Mouse (Mus musculus) retina, postnatal 7 days (tissue): ENCODE data around the gene Bhlha15.
A peak's percentile ranks its signal among the peaks of the same experiment; 100 is the strongest.

Source experiments
- DNase-seq: peaks from one replicate; pipeline ENCODE4 v3.0.0-alpha.2; 2012; ENCODE audit warnings: low read depth, low spot score

The Bhlha15 gene

GRCm38 (mm10) chr5:144189950-144190583 is at the start of gene Bhlha15:
TSS of gene Bhlha15 (plus strand) at chr5:144190286.
- DNase-seq = no peak

- DNase-seq = no peak
Measured at GRCm38 (mm10) chr5:144143531-144143930, 46.6 kb upstream of the Bhlha15 start.

GRCm38 (mm10) chr5:144146898-144147297 is 43.2 kb upstream of the Bhlha15 start:
- no peak for DNase-seq

DNA sequence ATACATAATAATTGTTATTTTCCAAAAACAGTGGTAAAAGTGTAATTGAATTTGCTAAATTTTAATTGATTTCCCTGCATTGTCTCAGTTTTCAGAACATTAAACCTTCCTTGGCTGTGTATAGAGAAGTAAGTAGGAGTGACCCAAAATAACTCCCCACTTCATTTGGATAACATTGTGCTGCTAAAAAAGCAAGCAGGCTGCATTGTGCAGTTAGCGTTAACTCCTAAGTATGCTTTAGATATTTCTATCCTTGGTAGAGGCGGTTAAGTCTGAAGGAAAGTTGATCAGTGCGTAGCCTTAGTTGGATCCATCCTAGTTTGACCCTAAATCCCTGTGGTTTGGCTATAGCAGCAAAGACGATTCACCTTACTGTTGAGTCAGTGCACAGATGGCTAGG is 40.6 kb upstream of the Bhlha15 start:
- no peak for DNase-seq

DNA sequence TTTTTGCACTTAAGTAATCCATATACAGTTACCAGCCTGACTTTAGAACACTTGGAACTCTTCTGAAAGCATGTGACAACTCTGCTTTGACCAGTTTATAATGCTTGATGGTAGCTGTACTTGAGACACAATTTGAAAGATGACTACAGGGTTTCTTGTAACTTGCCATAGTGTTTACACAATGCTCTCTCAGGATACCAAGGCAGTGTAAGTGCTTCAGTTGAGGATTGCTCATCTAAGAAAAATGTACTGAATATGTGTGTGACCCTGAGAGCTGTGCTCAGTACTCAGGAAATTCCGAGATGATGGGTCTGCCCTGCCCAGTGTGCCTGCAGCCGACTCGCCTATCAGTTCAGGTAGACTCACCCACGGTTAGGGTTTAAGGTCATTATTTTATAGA is 38.8 kb upstream of the Bhlha15 start:
- DNase-seq = no peak

- peak; percentile 68 for DNase-seq
Measured at GRCm38 (mm10) chr5:144154528-144154927, 35.6 kb upstream of the Bhlha15 start.

DNA sequence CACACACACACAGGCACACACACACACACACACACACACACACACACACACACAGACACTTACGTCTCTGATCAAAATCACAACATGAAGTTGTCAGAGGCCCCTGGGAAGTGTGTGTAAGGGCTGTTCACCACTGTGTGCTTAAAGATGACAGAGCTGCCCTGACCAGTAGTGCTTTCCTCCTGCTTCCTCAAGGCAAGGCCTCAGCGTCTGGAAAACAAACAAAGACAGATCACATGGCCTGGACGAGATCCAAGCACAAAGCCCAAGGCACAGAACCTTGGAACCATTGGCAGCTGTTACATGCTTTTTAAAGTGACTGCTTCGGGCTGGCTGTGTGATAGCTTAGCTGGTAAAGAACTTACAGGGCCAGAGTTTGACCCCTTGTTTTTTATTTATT is 31.5 kb upstream of the Bhlha15 start:
- no peak for DNase-seq

GRCm38 (mm10) chr5:144159137-144159536 is 30.9 kb upstream of the Bhlha15 start:
- DNase-seq = no peak

GRCm38 (mm10) chr5:144162080-144162812 is 27.8 kb upstream of the Bhlha15 start:
- peak; percentile 32 for DNase-seq

GRCm38 (mm10) chr5:144162813-144163517 is 27.1 kb upstream of the Bhlha15 start:
- DNase-seq = peak; percentile 8

- DNase-seq = no peak
Measured at GRCm38 (mm10) chr5:144165756-144166155, 24.3 kb upstream of the Bhlha15 start.

- DNase-seq = no peak
Measured at GRCm38 (mm10) chr5:144169275-144169975, 20.7 kb upstream of the Bhlha15 start.

GRCm38 (mm10) chr5:144173648-144174047 is 16.4 kb upstream of the Bhlha15 start:
- no peak for DNase-seq

GRCm38 (mm10) chr5:144178216-144178615 is 11.9 kb upstream of the Bhlha15 start:
- DNase-seq = no peak

DNA sequence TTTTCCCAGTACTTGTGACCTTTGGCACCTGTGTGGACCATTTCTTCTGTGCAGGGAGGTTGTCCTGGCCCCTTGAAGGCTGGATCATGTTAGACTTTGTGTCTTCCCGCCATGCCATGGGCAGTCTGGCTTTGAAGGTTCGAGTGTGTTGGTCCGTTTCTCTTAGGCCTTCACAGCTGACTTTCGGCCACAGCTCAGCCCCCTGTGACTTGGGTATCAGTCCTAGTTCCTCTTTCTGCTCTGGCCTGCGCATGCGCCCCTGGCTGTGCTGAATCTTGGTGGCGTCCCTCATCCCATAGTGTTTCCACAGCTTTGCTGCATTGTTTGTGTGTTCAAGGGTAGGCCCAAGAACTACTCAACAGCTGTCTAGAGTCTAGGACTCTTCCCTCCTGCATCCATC is 8.8 kb upstream of the Bhlha15 start:
- no peak for DNase-seq

GRCm38 (mm10) chr5:144182542-144183247 is 7.4 kb upstream of the Bhlha15 start:
- DNase-seq = no peak

- no peak for DNase-seq
Measured at GRCm38 (mm10) chr5:144183248-144183559, 6.9 kb upstream of the Bhlha15 start.

DNA sequence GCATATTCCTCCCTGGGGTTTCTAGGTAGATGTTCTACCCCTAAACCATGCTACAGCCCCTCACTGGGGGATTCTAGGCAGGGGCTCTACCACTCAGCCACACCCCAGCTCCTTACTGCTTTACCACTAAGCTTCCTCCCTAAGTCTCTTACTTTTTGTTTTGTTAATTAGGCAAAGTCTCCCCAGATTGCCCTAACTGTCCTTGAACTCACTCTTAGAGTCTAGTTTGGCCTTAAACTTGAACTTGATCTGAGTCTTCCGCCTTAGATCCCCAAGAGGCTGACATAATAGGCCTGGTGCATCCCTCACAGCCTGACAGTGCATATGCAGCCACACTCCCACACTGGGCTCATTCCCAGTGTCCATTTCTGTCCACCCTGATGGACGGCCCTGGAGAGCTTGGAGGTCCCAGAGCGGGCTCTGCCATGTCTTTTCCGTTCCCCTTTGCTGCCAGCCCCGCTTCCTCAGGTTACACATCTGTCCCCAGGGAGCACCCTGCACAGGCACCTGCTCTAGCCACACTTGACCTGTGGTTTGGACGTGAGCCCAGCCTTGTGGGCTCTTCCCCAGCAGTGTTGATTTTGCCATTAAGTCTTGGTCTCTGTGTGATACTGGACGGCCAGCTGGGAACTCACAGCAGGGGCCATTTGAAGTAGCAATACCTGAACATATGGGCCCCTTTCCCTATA is 6.3 kb upstream of the Bhlha15 start:
- DNase-seq = no peak

GRCm38 (mm10) chr5:144184350-144185045 is 5.6 kb upstream of the Bhlha15 start:
- no peak for DNase-seq

DNA sequence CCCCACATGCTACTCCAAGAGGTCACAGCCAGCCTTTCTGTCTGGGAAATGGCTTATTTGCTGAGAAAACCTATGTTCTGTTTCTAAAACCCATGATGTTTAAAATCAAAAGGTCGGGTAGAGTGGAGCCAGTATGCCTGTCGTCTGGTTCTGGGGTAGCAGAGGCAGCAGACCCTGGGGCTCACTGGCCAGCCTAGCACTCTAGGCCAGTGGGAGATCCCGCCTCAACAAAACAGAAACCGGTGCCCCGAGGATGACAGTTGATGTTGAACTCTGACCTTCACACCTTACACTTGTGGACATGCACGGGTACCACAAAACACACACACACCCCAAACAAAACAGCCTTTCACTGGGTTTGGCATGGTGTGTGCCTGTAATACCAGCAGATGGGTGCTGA is 1.7 kb upstream of the Bhlha15 start:
- no peak for DNase-seq
